In the genomic region with DNA sequence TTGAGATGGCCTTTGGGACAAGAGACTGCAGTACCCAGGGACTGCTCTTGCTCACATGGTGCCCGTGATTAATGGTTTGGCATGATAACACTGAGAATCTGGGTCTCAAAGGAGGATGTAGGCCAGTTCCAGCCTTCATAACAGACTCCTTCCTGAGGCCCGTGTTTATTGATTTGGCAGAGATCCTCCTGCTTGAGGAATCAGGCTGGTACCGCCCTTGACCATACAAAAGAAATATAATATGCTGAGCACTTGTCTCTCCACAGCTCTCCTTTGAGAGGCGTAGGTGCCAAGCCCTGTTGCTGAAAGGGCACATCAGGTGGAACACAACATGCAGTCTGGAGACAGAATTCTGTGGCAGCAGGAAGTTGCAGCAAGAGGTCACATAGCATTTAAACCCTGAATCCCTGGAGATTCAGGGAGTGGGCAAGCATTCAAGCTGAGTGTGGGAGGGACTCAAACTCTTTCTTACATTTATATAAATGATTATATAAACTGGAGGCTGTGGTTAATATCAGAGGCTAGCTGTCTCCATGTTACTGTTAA, we compare ENCODE assay signal across 8 mouse cellular contexts. TPM values are rescaled to one million over a fixed set of nuclear protein-coding genes. Genes with fewer than 3 reads are reported as not detected.
DNase-seq lines count a peak whose midpoint lies in the region; ATAC-seq and TF ChIP-seq lines count a peak whose summit lies in the region.

No protein-coding gene starts in this region.

- H3K36me3 ChIP-seq in hindbrain, embryonic 11.5 days (ENCODE audit: control insufficient read depth, insufficient read depth, low read length), result no peaks in the 10 kb centered on the region
- H3K36me3 ChIP-seq in limb, embryonic 14.5 days (ENCODE audit: control insufficient read depth, insufficient read depth, low read length), result no peaks in the 10 kb centered on the region
- peaks cover 3% of the 10 kb centered on the region for H3K36me3 ChIP-seq in neural tube, embryonic 12.5 days

- no peaks in the 10 kb centered on the region for H3K27me3 ChIP-seq in hindbrain, embryonic 11.5 days (ENCODE audit: control insufficient read depth, insufficient read depth, low read length)
- no peaks in the 10 kb centered on the region for H3K27me3 ChIP-seq in limb, embryonic 14.5 days (ENCODE audit: control insufficient read depth, insufficient read depth, low read length)
- H3K27me3 ChIP-seq in neural tube, embryonic 12.5 days (replicated peaks), result no peaks in the 10 kb centered on the region

- H3K4me1 ChIP-seq in hindbrain, embryonic 11.5 days (replicated peaks; ENCODE audit: control insufficient read depth, insufficient read depth, low read length), result peaks cover 6% of the 10 kb centered on the region
- H3K4me1 ChIP-seq in limb, embryonic 14.5 days (ENCODE audit: control insufficient read depth, insufficient read depth, low read length), result peaks cover 25% of the 10 kb centered on the region
- H3K4me1 ChIP-seq in neural tube, embryonic 12.5 days, result peaks cover 32% of the 10 kb centered on the region

- ATAC-seq in hindbrain, embryonic 11.5 days (ENCODE audit: low FRiP score), result peak; percentile 80
- no peak for ATAC-seq in limb, embryonic 14.5 days (ENCODE audit: low FRiP score, low read depth)
- peak; percentile 70; the same call in 1 of the 2 replicates for ATAC-seq in neural tube, embryonic 12.5 days (ENCODE audit: low FRiP score, low read depth)

- H3K9ac ChIP-seq in hindbrain, embryonic 11.5 days (ENCODE audit: low read depth, low read length), result no peak overlapping the region
- H3K9ac ChIP-seq in limb, embryonic 14.5 days (ENCODE audit: low read depth, low read length, severe bottlenecking), result no peak overlapping the region
- H3K9ac ChIP-seq in neural tube, embryonic 12.5 days, result 0 out of 2 replicates have a peak overlapping the region, but pooled peaks have one; percentile 21

- no peak overlapping the region for H3K4me2 ChIP-seq in hindbrain, embryonic 11.5 days (replicated peaks; ENCODE audit: low read depth, low read length)
- H3K4me2 ChIP-seq in limb, embryonic 14.5 days (replicated peaks; ENCODE audit: low read depth, low read length, severe bottlenecking), result no peak overlapping the region
- H3K4me2 ChIP-seq in neural tube, embryonic 12.5 days (replicated peaks), result peak overlapping the region; percentile 28

- H3K9me3 ChIP-seq in hindbrain, embryonic 11.5 days (ENCODE audit: control insufficient read depth, low read length), result no peaks in the 10 kb centered on the region
- no peaks in the 10 kb centered on the region for H3K9me3 ChIP-seq in limb, embryonic 14.5 days (ENCODE audit: control insufficient read depth, low read length)
- H3K9me3 ChIP-seq in neural tube, embryonic 12.5 days, result no peaks in the 10 kb centered on the region

- no peak overlapping the region for H3K4me3 ChIP-seq in hindbrain, embryonic 11.5 days (ENCODE audit: low read depth, low read length)
- no peak overlapping the region for H3K4me3 ChIP-seq in limb, embryonic 14.5 days (replicated peaks; ENCODE audit: low read length)
- H3K4me3 ChIP-seq in neural tube, embryonic 12.5 days, result no peak overlapping the region

- H3K27ac ChIP-seq in hindbrain, embryonic 11.5 days (ENCODE audit: low read depth, low read length), result peak overlapping the region; percentile 85
- peak overlapping the region; percentile 44 for H3K27ac ChIP-seq in limb, embryonic 14.5 days (replicated peaks; ENCODE audit: low read depth, low read length)
- peak overlapping the region; percentile 76; the same call in 1 of the 2 replicates for H3K27ac ChIP-seq in neural tube, embryonic 12.5 days

- peak; percentile 10 for DNase-seq in left cerebral cortex, postnatal 4 days
- DNase-seq in left cerebral cortex, adult 9 months (ENCODE audit: low spot score in 2 of 2), result no peak
- DNase-seq in fibroblast of lung, adult 2 months (ENCODE audit: low read depth), result peak; percentile 68
- peak; percentile 43 for DNase-seq in hindbrain, embryonic 11.5 days (ENCODE audit: low spot score)
- DNase-seq in limb, embryonic 14.5 days (ENCODE audit: low spot score), result no peak
- DNase-seq in testis, postnatal 10 days (ENCODE audit: low spot score), result no peak
- DNase-seq in T-cell, adult 2 months (ENCODE audit: low spot score), result no peak

- no peak for TF ChIP-seq POLR2A in limb, embryonic 14.5 days (IDR thresholded peaks at IDR 0.05; ENCODE audit: borderline replicate concordance, extremely low read depth, insufficient read depth, insufficient read length)

- 39% methylated on average over 4 of the region's 4 CpGs for WGBS in hindbrain, embryonic 11.5 days
- WGBS in limb, embryonic 14.5 days, result 49% methylated on average over 4 of the region's 4 CpGs
- 42% methylated on average over 4 of the region's 4 CpGs for WGBS in neural tube, embryonic 12.5 days

- intact Hi-C loops in left cerebral cortex, postnatal 4 days (cut with DNase I), result no loop called here

RNA-seq across cellular contexts. Expression of a gene that starts 36.1 kb away (rescaled TPM):
- 100 to 1,000 TPM; 236 to 246 TPM for total RNA-seq in left cerebral cortex, postnatal 4 days (2021)
- polyA plus RNA-seq in hindbrain, embryonic 11.5 days (2014; fragmentation: Nextera tagmentation; extraction: Ambion mirVana), result 23.2 and 25.4 TPM in 2 replicates
- 22.8 and 23.4 TPM in 2 replicates for polyA plus RNA-seq in limb, embryonic 14.5 days (2012; rRNA removed)
- polyA plus RNA-seq in limb, embryonic 14.5 days (2014; fragmentation: Nextera tagmentation; extraction: Ambion mirVana), result 16.6 and 18.2 TPM in 2 replicates
- 54.1 and 54.8 TPM in 2 replicates for polyA plus RNA-seq in neural tube, embryonic 12.5 days (2016; fragmentation: Nextera tagmentation; extraction: Ambion mirVana)

Comparison
In these comparisons a context has a peak if more than half of its experiments do, and no peak if none do; other contexts are left out.
1. DNase-seq: peak in left cerebral cortex, postnatal 4 days (single experiment), fibroblast of lung, adult 2 months (single experiment) and hindbrain, embryonic 11.5 days (single experiment); none in left cerebral cortex, adult 9 months (0 of 2), limb, embryonic 14.5 days (single experiment), testis, postnatal 10 days (single experiment) and T-cell, adult 2 months (single experiment).
2. Peak in every context shown above with its lines, with median percentiles within 50 percentile points of each other: H3K27ac ChIP-seq.